11 mouse cellular contexts compared by ENCODE assay signal in the genomic region with DNA sequence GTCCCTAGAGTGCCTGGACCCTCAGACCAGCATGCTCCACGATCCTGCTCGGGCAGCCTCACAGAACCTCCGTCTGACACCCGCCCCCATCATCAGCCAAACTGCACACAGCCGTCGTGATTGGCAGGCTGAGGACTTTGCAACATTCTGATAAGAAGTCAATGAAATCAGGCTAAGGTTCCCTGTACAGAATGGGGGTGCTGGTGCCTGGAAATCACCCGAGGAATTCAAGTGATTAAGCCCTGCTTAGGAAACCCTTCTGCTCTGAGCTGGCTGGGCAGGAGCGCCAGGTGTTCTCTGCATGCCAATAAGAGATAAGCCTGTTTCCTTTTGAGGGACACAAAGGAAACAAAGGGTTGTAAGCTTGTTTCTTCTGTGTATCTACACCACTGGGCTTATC.
A peak's percentile ranks its signal among the peaks of the same experiment; 100 is the strongest.
DNase-seq lines count a peak whose midpoint lies in the region; ATAC-seq and TF ChIP-seq lines count a peak whose summit lies in the region.
"Had no signal": no experiment of that assay in that cellular context is flagged by ENCODE, and none has a peak within 500 bp of the region (broad histone marks: within the 10 kb centered on the region; RNA-seq: fewer than 3 reads in every experiment).

No protein-coding gene starts in this region.

- WGBS in cerebellum, adult 2 months: 52% methylated on average over 8 of the region's 8 CpGs
- WGBS in embryonic facial prominence, embryonic 10.5 days: 46% methylated on average over 8 of the region's 8 CpGs

- DNase-seq in CD4-positive, CD25-positive, alpha-beta regulatory T cell, adult 2 months (ENCODE audit: low read depth, low spot score): peak; percentile 18
- DNase-seq in thymus, postnatal 0 days (ENCODE audit: low spot score): peak; percentile 43
- DNase-seq in thymus, postnatal 10 days (ENCODE audit: low spot score in 2 of 2): no peak
- no peak for DNase-seq in gastrocnemius, postnatal 10 days
- DNase-seq in cerebellum, adult 2 months: no peak
- no peak for DNase-seq in embryonic facial prominence, embryonic 10.5 days (ENCODE audit: low spot score)
- DNase-seq: lung, adult 2 months had no signal

- no peak for TF ChIP-seq CTCF in cerebellum, adult 2 months (IDR thresholded peaks at IDR 0.05; ENCODE audit: borderline replicate concordance, insufficient read depth, low read depth, low read length)

- no peak for ATAC-seq in CD4-positive, CD25-positive, alpha-beta regulatory T cell, adult 4 months
- peak; percentile 40 for ATAC-seq in megakaryocyte progenitor cell, adult 5-6 weeks (replicated peaks; ENCODE audit: poor library complexity)

- peaks cover 15% of the 10 kb centered on the region for H3K4me1 ChIP-seq in cerebellum, adult 2 months (ENCODE audit: control insufficient read depth, insufficient read depth, low read length)
- H3K4me1 ChIP-seq in embryonic facial prominence, embryonic 10.5 days: peaks cover 23% of the 10 kb centered on the region
- H3K4me1 ChIP-seq: neural tube, embryonic 13.5 days had no signal

- no peak overlapping the region for H3K27ac ChIP-seq in cerebellum, adult 2 months (ENCODE audit: insufficient read depth, low read length)
- H3K27ac ChIP-seq in embryonic facial prominence, embryonic 10.5 days (replicated peaks): no peak overlapping the region
- H3K27ac ChIP-seq: neural tube, embryonic 13.5 days had no signal

- no peak for TF ChIP-seq POLR2A in cerebellum, adult 2 months (IDR thresholded peaks at IDR 0.05; ENCODE audit: borderline replicate concordance, insufficient read depth, low read length)

- H3K4me3 ChIP-seq in cerebellum, adult 2 months (replicated peaks; ENCODE audit: insufficient read depth, low read depth, low read length): no peak overlapping the region
- H3K4me3 ChIP-seq in embryonic facial prominence, embryonic 10.5 days: no peak overlapping the region
- H3K4me3 ChIP-seq: neural tube, embryonic 13.5 days had no signal

- H3K9me3 ChIP-seq in embryonic facial prominence, embryonic 10.5 days: no peaks in the 10 kb centered on the region
- H3K9me3 ChIP-seq: megakaryocyte, embryonic 14.5 days; neural tube, embryonic 13.5 days had no signal

- H3K27me3 ChIP-seq in cerebellum, adult 2 months (ENCODE audit: control insufficient read depth, insufficient read depth, low read length): no peaks in the 10 kb centered on the region
- H3K27me3 ChIP-seq in embryonic facial prominence, embryonic 10.5 days (replicated peaks; ENCODE audit: low read depth, poor library complexity, severe bottlenecking): no peaks in the 10 kb centered on the region
- H3K27me3 ChIP-seq: neural tube, embryonic 13.5 days had no signal

- H3K36me3 ChIP-seq in embryonic facial prominence, embryonic 10.5 days (replicated peaks): no peaks in the 10 kb centered on the region
- H3K36me3 ChIP-seq: neural tube, embryonic 13.5 days had no signal

Comparison
In these comparisons a context has a peak if more than half of its experiments do, and no peak if none do; other contexts are left out.
1. DNase-seq: peak in CD4-positive, CD25-positive, alpha-beta regulatory T cell, adult 2 months (single experiment) and thymus, postnatal 0 days (single experiment); none in thymus, postnatal 10 days (0 of 2), gastrocnemius, postnatal 10 days (single experiment), cerebellum, adult 2 months (0 of 2) and embryonic facial prominence, embryonic 10.5 days (single experiment).